Mouse (Mus musculus): ENCODE results near the gene Uox. TPM values are rescaled to one million over a fixed set of nuclear protein-coding genes. Genes with fewer than 3 reads are reported as not detected.

The Uox gene
- total RNA-seq, 2 experiments from 2014 or later: not detected

- intact Hi-C loops (cut with DNase I; ENCODE audit: low total_unique reads): no loop called here
- DNase-seq: no peak
Measured at GRCm38 (mm10) chr3:146661001-146661400, 90.8 kb downstream of the Uox start.

GRCm38 (mm10) chr3:146661907-146662306, 91.7 kb downstream of the Uox start:
- intact Hi-C loops (cut with DNase I; ENCODE audit: low total_unique reads): no loop called here
- DNase-seq: no peak

DNA sequence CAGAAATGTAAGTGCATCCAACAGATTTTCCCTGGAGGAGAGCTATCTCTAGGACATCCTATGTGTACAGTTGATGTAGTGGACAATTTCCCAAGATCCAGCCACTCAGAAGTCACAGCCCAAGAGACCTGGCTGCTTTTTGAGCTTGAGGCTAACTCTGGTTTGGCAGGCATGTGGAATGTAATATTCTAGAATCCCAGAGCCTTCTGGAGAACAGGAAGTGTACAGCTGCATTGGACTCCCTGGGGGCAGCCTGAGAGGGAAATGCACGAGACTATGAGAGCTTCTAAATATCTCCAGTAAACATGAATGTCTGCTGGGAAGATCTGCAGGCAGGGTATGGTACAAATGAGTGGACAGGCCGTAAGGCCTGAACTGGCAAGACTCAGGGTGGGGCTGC, 100.9 kb downstream of the Uox start:
- intact Hi-C loops (cut with DNase I; ENCODE audit: low total_unique reads): no loop called here
- peak; percentile 48 for DNase-seq

GRCm38 (mm10) chr3:146675101-146675500, 104.9 kb downstream of the Uox start:
- intact Hi-C loops (cut with DNase I; ENCODE audit: low total_unique reads): no loop called here
- no peak for DNase-seq

GRCm38 (mm10) chr3:146676193-146676592, 106.0 kb downstream of the Uox start:
- no peak for DNase-seq
- intact Hi-C loops (cut with DNase I; ENCODE audit: low total_unique reads): no loop called here

DNA sequence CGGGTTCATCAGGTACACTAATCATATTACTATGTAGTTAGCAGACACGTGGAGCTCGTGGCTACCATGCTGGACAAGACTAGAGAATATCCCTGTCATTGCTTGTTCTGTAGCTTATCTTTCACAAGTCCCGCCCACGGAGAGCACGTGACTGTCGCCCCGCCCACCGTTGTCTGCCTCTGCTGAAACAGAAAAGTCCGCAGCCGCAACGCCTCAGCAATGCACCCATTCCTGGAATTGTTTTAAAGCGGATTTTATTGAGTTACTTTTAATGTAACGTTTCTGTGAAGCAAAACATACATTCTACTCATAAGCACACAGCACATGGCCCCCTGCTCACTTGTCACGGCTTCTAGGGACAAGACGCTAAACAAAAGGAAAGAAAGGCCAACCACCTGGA, 109.4 kb downstream of the Uox start:
- intact Hi-C loops (cut with DNase I; ENCODE audit: low total_unique reads): no loop called here
- DNase-seq: no peak

GRCm38 (mm10) chr3:146680625-146681024, 110.4 kb downstream of the Uox start:
- intact Hi-C loops (cut with DNase I; ENCODE audit: low total_unique reads): no loop called here

GRCm38 (mm10) chr3:146681696-146682095, 111.5 kb downstream of the Uox start:
- intact Hi-C loops (cut with DNase I; ENCODE audit: low total_unique reads): no loop called here
- no peak for DNase-seq

More at GRCm38 (mm10) chr3:146680625-146681024, 110.4 kb downstream of the Uox start:
- no peak for DNase-seq

Other genes starting within 250 kb of the Uox start
- gene Ssx2ip, start 165.8 kb upstream of the Uox start, total RNA-seq (2021): 10 to 100 TPM; 15.6 to 16.7 TPM
- gene Ctbs, start 120.6 kb upstream of the Uox start, total RNA-seq (2021): 1 to 10 TPM; 4.2 to 4.7 TPM
- gene Spata1, start 70.7 kb upstream of the Uox start, total RNA-seq (2021): 1 to 10 TPM; 2.5 to 3.7 TPM
- 100 to 1,000 TPM; 233 to 275 TPM for gene Gng5, start 70.6 kb upstream of the Uox start, total RNA-seq (2021)
- gene Rpf1, start 49.0 kb upstream of the Uox start, total RNA-seq (2021): 10 to 100 TPM; 12.9 to 14.5 TPM
- not detected for gene Dnase2b, start 45.2 kb downstream of the Uox start, total RNA-seq (2021)
- gene 4930503B20Rik, start 80.9 kb downstream of the Uox start, total RNA-seq (2021): not detected
- 1 to 10 TPM in 1 of 2 experiments, under 1 TPM in 1; 0.57 to 1.7 TPM for gene Samd13, start 115.2 kb downstream of the Uox start, total RNA-seq (2021)
- 10 to 100 TPM; 46.0 to 46.4 TPM for gene Prkacb, start 242.6 kb downstream of the Uox start, total RNA-seq (2021)

All from gastrocnemius, postnatal 14 days (tissue).